Mouse (Mus musculus) MEL (cell line): ENCODE results near the gene Zfp664.

Experiments used
- CTCF ChIP-seq, 3 experiments: IDR thresholded peaks in 2 of 3; conservative IDR thresholded peaks in 1 of 3; 2 replicates each; pipeline ENCODE4 v1.5.1; 2011 to 2012; ENCODE audit warnings: low read length in 3 of 3, low read depth in 2 of 3, mild to moderate bottlenecking in 2 of 3, improper control_type of control experiment in 1 of 3, inconsistent platforms in 1 of 3, mixed read lengths in 1 of 3, moderate library complexity in 1 of 3; ENCODE audit not compliant: control insufficient read depth in 1 of 3, insufficient read depth in 1 of 3, poor library complexity in 1 of 3, severe bottlenecking in 1 of 3
- EP300 ChIP-seq, 2 experiments: IDR thresholded peaks; 2 replicates each; pipeline ENCODE4 v1.6.1; 2011; ENCODE audit warnings: improper control_type of control experiment in 2 of 2, low read length in 2 of 2, low read depth in 1 of 2, mild to moderate bottlenecking in 1 of 2
- POLR2A ChIP-seq, 2 experiments: IDR thresholded peaks; 2 replicates each; pipeline ENCODE4 v1.6.1; 2011 to 2012; ENCODE audit warnings: low read length in 2 of 2, mild to moderate bottlenecking in 2 of 2, control low read depth in 1 of 2, improper control_type of control experiment in 1 of 2, low read depth in 1 of 2, moderate library complexity in 1 of 2; ENCODE audit not compliant: control insufficient read depth in 1 of 2, insufficient read depth in 1 of 2, poor library complexity in 1 of 2

- no peak for TF ChIP-seq EP300 (IDR thresholded peaks at IDR 0.05; ENCODE audit: low read depth in 1 of 2, low read length in 2 of 2)
- TF ChIP-seq POLR2A (IDR thresholded peaks at IDR 0.05; ENCODE audit: control insufficient read depth in 1 of 2, insufficient read depth in 1 of 2, low read depth in 1 of 2, low read length in 2 of 2, poor library complexity in 1 of 2): no peak
- no peak for TF ChIP-seq CTCF (IDR thresholded peaks at IDR 0.05 in 2 of 3, conservative IDR thresholded peaks at IDR 0.05 in 1 of 3; ENCODE audit: control insufficient read depth in 1 of 3, insufficient read depth in 1 of 3, low read depth in 2 of 3, low read length in 3 of 3, poor library complexity in 1 of 3, severe bottlenecking in 1 of 3)
Observed at GRCm38 (mm10) chr5:124943181-124943792, 80.8 kb downstream of the Zfp664 start.
